Comparison of ENCODE assay signal across 21 mouse cellular contexts in the genomic region with DNA sequence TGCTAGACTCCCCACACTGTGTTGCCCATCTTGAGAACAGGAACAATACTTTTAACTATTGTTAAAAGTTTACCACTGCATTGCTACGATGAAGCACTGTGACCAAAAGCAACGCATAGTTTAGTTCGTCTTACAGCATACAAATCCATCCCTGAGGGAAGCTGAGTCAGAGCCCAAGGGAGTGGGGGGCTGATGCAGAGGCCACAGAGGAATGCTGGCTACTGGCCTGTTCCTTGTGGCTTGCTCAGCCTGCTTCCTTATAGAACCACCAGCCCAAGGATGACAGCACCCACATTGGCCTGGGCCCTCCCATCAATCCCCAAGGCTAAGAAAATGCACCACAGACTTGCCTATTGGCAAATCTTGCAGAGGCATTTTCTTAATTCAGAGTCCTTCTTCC.
"Had no signal": no experiment of that assay in that cellular context is flagged by ENCODE, and none has a peak within 500 bp of the region (broad histone marks: within the 10 kb centered on the region; RNA-seq: fewer than 3 reads in every experiment).

No protein-coding gene starts in this region.

- H3K4me2 ChIP-seq: limb, embryonic 12.5 days; limb, embryonic 15.5 days; liver, embryonic 11.5 days; lung, embryonic 14.5 days; midbrain, embryonic 13.5 days had no signal

- DNase-seq: kidney, postnatal 25 days; layer of hippocampus, adult 9-11 months; layer of hippocampus, postnatal 36 days; left cerebral cortex, postnatal 4 days; liver, postnatal 0 days; lung, embryonic 14.5 days; lung, postnatal 10 days; lung, postnatal 36 days; thymus, adult 18-20 months; thymus, postnatal 36 days had no signal

- H3K36me3 ChIP-seq: limb, embryonic 12.5 days; limb, embryonic 15.5 days; midbrain, embryonic 10.5 days; midbrain, embryonic 13.5 days had no signal

- H3K9me3 ChIP-seq: limb, embryonic 12.5 days; limb, embryonic 15.5 days; megakaryocyte, embryonic 14.5 days; midbrain, embryonic 10.5 days; midbrain, embryonic 13.5 days had no signal

- H3K4me3 ChIP-seq: layer of hippocampus, adult 2 months; left cerebral cortex, adult 2 months; limb, embryonic 12.5 days; limb, embryonic 15.5 days; megakaryocyte, embryonic 14.5 days; midbrain, embryonic 10.5 days; midbrain, embryonic 13.5 days had no signal

- H3K4me1 ChIP-seq: limb, embryonic 15.5 days; midbrain, embryonic 10.5 days; midbrain, embryonic 13.5 days had no signal

- H3K27ac ChIP-seq: kidney, postnatal 0 days; layer of hippocampus, adult 2 months; left cerebral cortex, adult 2 months; limb, embryonic 12.5 days; limb, embryonic 15.5 days; liver, embryonic 14.5 days; midbrain, embryonic 10.5 days; midbrain, embryonic 13.5 days had no signal

- H3K27me3 ChIP-seq: limb, embryonic 12.5 days; limb, embryonic 15.5 days; megakaryocyte, embryonic 14.5 days; midbrain, embryonic 13.5 days had no signal

- ATAC-seq: liver, postnatal 0 days; midbrain, embryonic 13.5 days; midbrain, embryonic 16.5 days had no signal

- H3K9ac ChIP-seq: limb, embryonic 12.5 days; limb, embryonic 15.5 days; liver, embryonic 14.5 days; liver, postnatal 0 days; lung, embryonic 14.5 days; midbrain, embryonic 13.5 days had no signal
